Mouse (Mus musculus) megakaryocyte, embryonic 14.5 days (primary cell): ENCODE data around the gene Fbxl5.

Experiments
- FLI1 ChIP-seq: IDR thresholded peaks from 2 replicates; pipeline ENCODE4 v1.6.1; 2012; ENCODE audit warnings: low read length, inconsistent platforms, mixed read lengths
- GATA1 ChIP-seq: IDR thresholded peaks from 3 replicates; pipeline ENCODE4 v1.6.1; 2012; ENCODE audit warnings: mixed read lengths, low read length, inconsistent platforms, borderline replicate concordance

DNA sequence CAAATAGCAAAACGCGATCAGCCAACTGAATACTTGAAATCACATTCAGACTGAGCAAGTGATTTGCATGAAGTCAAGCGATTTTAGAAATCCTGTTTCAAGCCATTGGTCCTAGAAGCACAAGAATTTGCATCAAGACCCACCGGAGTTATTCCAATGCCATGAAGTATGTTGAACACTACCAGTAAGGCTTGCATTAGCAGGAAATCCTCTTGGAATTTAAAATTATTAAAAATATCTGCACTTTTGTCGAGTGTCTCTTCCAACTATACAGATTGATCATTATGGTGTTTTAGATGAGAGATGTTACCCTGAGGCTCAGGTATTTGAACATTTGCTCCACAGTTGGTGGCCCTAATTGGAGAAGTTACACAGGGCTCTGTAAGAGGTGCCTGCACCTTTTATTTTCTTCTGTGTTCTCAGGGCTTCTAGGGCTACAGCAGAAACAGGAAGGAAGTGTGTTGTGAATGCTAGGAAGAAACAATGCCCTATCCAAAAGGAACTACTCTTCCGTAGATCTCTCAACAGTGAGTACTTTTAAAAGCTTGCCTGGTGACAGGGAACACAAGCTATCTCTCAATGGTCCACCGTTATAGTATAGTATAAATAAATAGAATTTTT lies 32.5 kb upstream of the Fbxl5 start:
- no peak for TF ChIP-seq GATA1
- TF ChIP-seq FLI1 = no peak
